Mouse (Mus musculus): ENCODE results near the gene Gm13306. TPM values are rescaled to one million over a fixed set of nuclear protein-coding genes. Genes with fewer than 3 reads are reported as not detected.

Gm13306 gene
- total RNA-seq (2023), result not detected

GRCm38 (mm10) chr4:42153136-42153535 lies at the start of gene Gm13306:
TSS of gene Gm13306 (plus strand) at chr4:42153436.

GRCm38 (mm10) chr4:42114517-42114916 lies 38.7 kb upstream of the Gm13306 start, which contains the start of gene Gm13304:
TSS of gene Gm13304 (plus strand) at chr4:42114817.

GRCm38 (mm10) chr4:42168503-42168902 lies 15.3 kb downstream of the Gm13306 start, which contains the start of gene Gm13305:
TSS of gene Gm13305 (minus strand) at chr4:42168603.

Other genes starting within 250 kb of the Gm13306 start
- not detected for gene Gm21541, start 249.8 kb upstream of the Gm13306 start, total RNA-seq (2023)
- gene Gm20878, start 211.9 kb upstream of the Gm13306 start, total RNA-seq (2023), result 2.1 TPM
- not detected for gene Fam205a4, start 187.4 kb upstream of the Gm13306 start, total RNA-seq (2023)
- not detected for gene Gm21093, start 118.7 kb upstream of the Gm13306 start, total RNA-seq (2023)
- gene Gm3893, start 62.2 kb upstream of the Gm13306 start, total RNA-seq (2023), result not detected
- gene Gm13304, start 38.6 kb upstream of the Gm13306 start, total RNA-seq (2023), result not detected
- not detected for gene Gm13305, start 15.2 kb downstream of the Gm13306 start, total RNA-seq (2023)
- not detected for gene Gm10600, start 87.2 kb downstream of the Gm13306 start, total RNA-seq (2023)
- not detected for gene Ccl21b, start 102.3 kb downstream of the Gm13306 start, total RNA-seq (2023)
- gene Gm21953, start 140.8 kb downstream of the Gm13306 start, total RNA-seq (2023), result not detected
- not detected for gene Fam205a3, start 164.9 kb downstream of the Gm13306 start, total RNA-seq (2023)

All from CD8-positive naive resting alpha-beta T cell, adult 57 days (primary cell).